12 mouse cellular contexts compared by ENCODE assay signal in the genomic region with DNA sequence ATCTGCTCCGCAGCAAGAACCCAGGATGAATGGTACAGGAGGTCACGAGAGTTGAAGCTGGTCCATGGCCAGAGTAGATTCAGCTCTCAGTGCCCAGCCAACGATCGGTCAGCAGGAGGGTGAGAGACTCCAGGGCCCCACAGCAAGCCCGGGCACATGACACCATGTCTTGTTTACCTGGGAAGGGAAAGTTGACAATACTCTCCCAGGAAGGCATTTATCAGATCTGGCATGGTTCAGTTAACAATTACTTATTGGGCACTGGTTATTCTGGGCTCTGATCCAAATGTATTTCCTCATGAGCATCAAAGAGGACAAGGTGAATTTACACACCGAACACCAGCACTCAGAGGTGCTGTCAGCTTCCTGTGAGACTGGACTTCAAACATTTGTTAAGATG. TPM values are rescaled to one million over a fixed set of nuclear protein-coding genes. Genes with fewer than 3 reads are reported as not detected.
A peak's percentile ranks its signal among the peaks of the same experiment; 100 is the strongest.
DNase-seq lines count a peak whose midpoint lies in the region; ATAC-seq and TF ChIP-seq lines count a peak whose summit lies in the region.
"Had no signal": no experiment of that assay in that cellular context is flagged by ENCODE, and none has a peak within 500 bp of the region (broad histone marks: within the 10 kb centered on the region; RNA-seq: fewer than 3 reads in every experiment).

No protein-coding gene starts in this region.

- TF ChIP-seq EP300 in liver, postnatal 0 days (IDR thresholded peaks at IDR 0.05; ENCODE audit: low read depth) = peak; percentile 64

- DNase-seq in liver, embryonic 11.5 days (ENCODE audit: low spot score) = no peak
- DNase-seq in cerebellum, adult 18-20 months = peak; percentile 46 to 54
- DNase-seq in gonadal fat pad, adult 2 months (ENCODE audit: low read depth) = peak; percentile 98
- DNase-seq in liver, postnatal 0 days = peak; percentile 71
- DNase-seq in retina, embryonic 14.5 days (ENCODE audit: low spot score) = no peak
- no peak for DNase-seq in gastrocnemius, postnatal 4 days (ENCODE audit: low spot score in 2 of 2)
- DNase-seq: right cerebral cortex, postnatal 14 days; thymus, postnatal 36 days had no signal

- no peak for TF ChIP-seq CTCF in liver, postnatal 0 days (IDR thresholded peaks at IDR 0.05; ENCODE audit: low read depth)

- H3K4me1 ChIP-seq in liver, embryonic 12.5 days = peaks cover 31% of the 10 kb centered on the region
- peaks cover 10% of the 10 kb centered on the region for H3K4me1 ChIP-seq in liver, embryonic 11.5 days (replicated peaks; ENCODE audit: control insufficient read depth, insufficient read depth, low read length)
- H3K4me1 ChIP-seq in liver, postnatal 0 days (ENCODE audit: insufficient read depth) = peaks cover 13% of the 10 kb centered on the region
- H3K4me1 ChIP-seq: limb, embryonic 13.5 days had no signal

- H3K4me3 ChIP-seq in liver, embryonic 12.5 days = no peak overlapping the region
- H3K4me3 ChIP-seq in liver, embryonic 11.5 days (ENCODE audit: low read depth, low read length) = no peak overlapping the region
- no peak overlapping the region for H3K4me3 ChIP-seq in liver, postnatal 0 days (ENCODE audit: low read depth, low read length)
- H3K4me3 ChIP-seq: embryonic facial prominence, embryonic 13.5 days; gastrocnemius, adult 2 months; limb, embryonic 13.5 days had no signal

- no peak overlapping the region for H3K4me2 ChIP-seq in liver, embryonic 12.5 days
- H3K4me2 ChIP-seq in liver, embryonic 11.5 days = no peak overlapping the region
- no peak overlapping the region for H3K4me2 ChIP-seq in liver, postnatal 0 days (ENCODE audit: low read depth, low read length)
- H3K4me2 ChIP-seq: embryonic facial prominence, embryonic 13.5 days; limb, embryonic 13.5 days had no signal

- 80% methylated on average over 6 of the region's 6 CpGs for WGBS in liver, embryonic 12.5 days (ENCODE audit: insufficient replicate concordance)
- WGBS in liver, embryonic 11.5 days = 75% methylated on average over 6 of the region's 6 CpGs
- WGBS in liver, postnatal 0 days (ENCODE audit: insufficient replicate concordance) = 54% methylated on average over 6 of the region's 6 CpGs

- H3K27ac ChIP-seq in liver, embryonic 12.5 days = no peak overlapping the region
- H3K27ac ChIP-seq in liver, embryonic 11.5 days (ENCODE audit: low read depth, low read length) = no peak overlapping the region
- no peak overlapping the region for H3K27ac ChIP-seq in liver, postnatal 0 days (ENCODE audit: low read depth)
- H3K27ac ChIP-seq: embryonic facial prominence, embryonic 13.5 days; gastrocnemius, adult 2 months; limb, embryonic 13.5 days had no signal

- no peaks in the 10 kb centered on the region for H3K27me3 ChIP-seq in liver, embryonic 12.5 days (replicated peaks)
- H3K27me3 ChIP-seq in liver, embryonic 11.5 days (replicated peaks; ENCODE audit: control insufficient read depth, insufficient read depth, low read length) = no peaks in the 10 kb centered on the region
- 0 out of 2 replicates have a peak, but pooled peaks cover 7% of the 10 kb centered on the region for H3K27me3 ChIP-seq in liver, postnatal 0 days (ENCODE audit: insufficient read depth, low read length)
- H3K27me3 ChIP-seq: embryonic facial prominence, embryonic 13.5 days had no signal

- H3K9ac ChIP-seq in liver, embryonic 12.5 days = no peak overlapping the region
- no peak overlapping the region for H3K9ac ChIP-seq in liver, embryonic 11.5 days (ENCODE audit: low read depth, low read length)
- no peak overlapping the region for H3K9ac ChIP-seq in liver, postnatal 0 days (replicated peaks)
- H3K9ac ChIP-seq: embryonic facial prominence, embryonic 13.5 days; limb, embryonic 13.5 days had no signal

- peak; percentile 17; the same call in 1 of the 2 replicates for ATAC-seq in liver, embryonic 12.5 days
- ATAC-seq in liver, embryonic 11.5 days (replicated peaks; ENCODE audit: low FRiP score) = no peak
- peak; percentile 95 for ATAC-seq in liver, postnatal 0 days

- no peaks in the 10 kb centered on the region for H3K36me3 ChIP-seq in liver, embryonic 12.5 days
- no peaks in the 10 kb centered on the region for H3K36me3 ChIP-seq in liver, embryonic 11.5 days (ENCODE audit: control insufficient read depth, insufficient read depth, low read length)
- no peaks in the 10 kb centered on the region for H3K36me3 ChIP-seq in liver, postnatal 0 days (replicated peaks; ENCODE audit: insufficient read depth, low read length)
- H3K36me3 ChIP-seq: embryonic facial prominence, embryonic 13.5 days; limb, embryonic 13.5 days had no signal

- H3K9me3 ChIP-seq in liver, embryonic 12.5 days (replicated peaks) = no peaks in the 10 kb centered on the region
- H3K9me3 ChIP-seq in liver, embryonic 11.5 days (ENCODE audit: control insufficient read depth, low read length) = no peaks in the 10 kb centered on the region
- H3K9me3 ChIP-seq in liver, postnatal 0 days (ENCODE audit: low read length) = no peaks in the 10 kb centered on the region
- H3K9me3 ChIP-seq: embryonic facial prominence, embryonic 13.5 days; limb, embryonic 13.5 days had no signal

RNA-seq across cellular contexts. Expression of gene Abcc4, which starts 38.5 kb away (rescaled TPM):
- 3.0 and 3.4 TPM in 2 replicates for polyA plus RNA-seq in liver, embryonic 12.5 days (2016; fragmentation: Nextera tagmentation; extraction: Ambion mirVana)
- 4.5 and 5.8 TPM in 2 replicates for polyA plus RNA-seq in liver, embryonic 11.5 days (2014; fragmentation: Nextera tagmentation; extraction: Ambion mirVana)
- 14.0 and 18.0 TPM in 2 replicates for polyA plus RNA-seq in gonadal fat pad, adult 2 months (2012; rRNA removed)
- 1.1 and 1.2 TPM in 2 replicates for polyA plus RNA-seq in liver, postnatal 0 days (2015; fragmentation: Nextera tagmentation; extraction: Ambion mirVana)
- 1 to 10 TPM; 2.4 to 2.9 TPM for total RNA-seq in gastrocnemius, postnatal 4 days (2021)

Comparison
In these comparisons a context has a peak if more than half of its experiments do, and no peak if none do; other contexts are left out.
1. DNase-seq: peak in cerebellum, adult 18-20 months (2 of 2), gonadal fat pad, adult 2 months (single experiment) and liver, postnatal 0 days (single experiment); none in liver, embryonic 11.5 days (single experiment), retina, embryonic 14.5 days (single experiment) and gastrocnemius, postnatal 4 days (0 of 2).